25 mouse cellular contexts compared by ENCODE assay signal in the genomic region with DNA sequence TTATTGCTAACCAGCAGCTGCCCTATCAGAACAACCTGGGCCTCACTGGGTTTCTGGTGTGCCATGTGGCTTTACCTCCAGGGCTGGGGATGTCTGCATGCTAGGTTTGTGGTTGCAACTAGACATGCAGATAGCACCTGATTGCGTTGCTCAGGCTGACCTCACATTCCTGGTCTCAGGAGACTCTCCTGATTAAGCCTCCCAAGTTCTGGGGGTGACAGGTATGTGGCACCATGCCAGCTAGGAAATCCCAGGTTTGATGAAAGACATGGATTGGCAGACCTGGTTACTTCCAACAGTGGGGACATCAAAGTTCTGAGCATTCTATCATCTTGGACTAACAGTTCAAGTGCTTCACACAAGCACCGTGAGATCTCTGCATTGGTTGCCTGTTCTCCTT. TPM values are rescaled to one million over a fixed set of nuclear protein-coding genes. Genes with fewer than 3 reads are reported as not detected.
DNase-seq lines count a peak whose midpoint lies in the region; ATAC-seq lines count a peak whose summit lies in the region.
"Had no signal": no experiment of that assay in that cellular context is flagged by ENCODE, and none has a peak within 500 bp of the region (broad histone marks: within the 10 kb centered on the region; RNA-seq: fewer than 3 reads in every experiment).

No protein-coding gene starts in this region.

- peak overlapping the region; percentile 15; the same call in 1 of the 2 replicates for H3K4me2 ChIP-seq in liver, embryonic 13.5 days
- H3K4me2 ChIP-seq in liver, embryonic 11.5 days, result no peak overlapping the region
- H3K4me2 ChIP-seq: embryonic facial prominence, embryonic 12.5 days; forebrain, embryonic 13.5 days had no signal

- H3K9ac ChIP-seq in liver, embryonic 13.5 days, result no peak overlapping the region
- no peak overlapping the region for H3K9ac ChIP-seq in liver, embryonic 11.5 days (ENCODE audit: low read depth, low read length)
- H3K9ac ChIP-seq: embryonic facial prominence, embryonic 12.5 days; forebrain, embryonic 13.5 days had no signal

- no peak for ATAC-seq in liver, embryonic 13.5 days (ENCODE audit: low read depth)
- ATAC-seq in liver, embryonic 11.5 days (replicated peaks; ENCODE audit: low FRiP score), result no peak
- ATAC-seq: activated CD4-positive, CD25-positive, alpha-beta regulatory T cell, adult 4 months; CD4-positive, CD25-positive, alpha-beta regulatory T cell, adult 4 months; forebrain, embryonic 13.5 days; Patski had no signal

- peaks cover 48% of the 10 kb centered on the region for H3K4me1 ChIP-seq in liver, embryonic 13.5 days (replicated peaks)
- no peaks in the 10 kb centered on the region; the same call in 1 of the 2 replicates for H3K4me1 ChIP-seq in liver, embryonic 11.5 days (replicated peaks; ENCODE audit: control insufficient read depth, insufficient read depth, low read length)

- H3K4me3 ChIP-seq in liver, embryonic 13.5 days (replicated peaks), result no peak overlapping the region
- no peak overlapping the region for H3K4me3 ChIP-seq in liver, embryonic 11.5 days (ENCODE audit: low read depth, low read length)
- H3K4me3 ChIP-seq: embryonic facial prominence, embryonic 10.5 days; embryonic facial prominence, embryonic 12.5 days; forebrain, embryonic 13.5 days had no signal

- peaks cover 38% of the 10 kb centered on the region for H3K36me3 ChIP-seq in liver, embryonic 13.5 days
- peaks cover 5% of the 10 kb centered on the region; the same call in 1 of the 2 replicates for H3K36me3 ChIP-seq in liver, embryonic 11.5 days (ENCODE audit: control insufficient read depth, insufficient read depth, low read length)

- peak; percentile 75 for DNase-seq in heart, adult 11 months
- no peak for DNase-seq in heart, adult 9 months (ENCODE audit: low spot score in 2 of 2)
- DNase-seq in heart, postnatal 4 days, result peak; percentile 4
- no peak for DNase-seq in heart, postnatal 25 days (ENCODE audit: low spot score)
- DNase-seq in liver, embryonic 13.5 days, result no peak
- no peak for DNase-seq in liver, embryonic 11.5 days (ENCODE audit: low spot score)
- DNase-seq in urinary bladder, adult 2 months (ENCODE audit: low spot score), result peak; percentile 13
- no peak for DNase-seq in urinary bladder, postnatal 10 days (ENCODE audit: low spot score)
- DNase-seq: adrenal gland, adult 8-10 months; adrenal gland, postnatal 14 days; adrenal gland, postnatal 36 days; B cell, adult 2 months; cerebellum, adult 11-12 months; cerebellum, adult 2 months; cerebellum, adult 9-10 months; cerebellum, postnatal 10 days; cerebellum, postnatal 25 days had no signal

- WGBS in liver, embryonic 13.5 days (ENCODE audit: insufficient replicate concordance), result 79% methylated on average over 2 of the region's 2 CpGs
- 82% methylated on average over 2 of the region's 2 CpGs for WGBS in liver, embryonic 11.5 days

- no peaks in the 10 kb centered on the region for H3K27me3 ChIP-seq in liver, embryonic 13.5 days
- H3K27me3 ChIP-seq in liver, embryonic 11.5 days (replicated peaks; ENCODE audit: control insufficient read depth, insufficient read depth, low read length), result no peaks in the 10 kb centered on the region
- H3K27me3 ChIP-seq: CH12.LX; embryonic facial prominence, embryonic 12.5 days; forebrain, embryonic 13.5 days; Patski had no signal

- no peak overlapping the region for H3K27ac ChIP-seq in liver, embryonic 13.5 days
- H3K27ac ChIP-seq in liver, embryonic 11.5 days (ENCODE audit: low read depth, low read length), result no peak overlapping the region
- H3K27ac ChIP-seq: embryonic facial prominence, embryonic 10.5 days; embryonic facial prominence, embryonic 12.5 days; forebrain, embryonic 13.5 days had no signal

- intact Hi-C loops in heart, postnatal 25 days (cut with DNase I), result no loop called here

- H3K9me3 ChIP-seq in liver, embryonic 13.5 days (replicated peaks), result no peaks in the 10 kb centered on the region
- no peaks in the 10 kb centered on the region for H3K9me3 ChIP-seq in liver, embryonic 11.5 days (ENCODE audit: control insufficient read depth, low read length)
- H3K9me3 ChIP-seq: embryonic facial prominence, embryonic 10.5 days; embryonic facial prominence, embryonic 12.5 days; forebrain, embryonic 13.5 days; G1E had no signal

RNA-seq across cellular contexts. Expression of gene Myo9b, which starts 4.8 kb away (rescaled TPM):
- 10 to 100 TPM; 47.8 to 51.5 TPM for total RNA-seq in heart, postnatal 4 days (2021)
- 10 to 100 TPM; 26.2 to 28.6 TPM for total RNA-seq in heart, postnatal 25 days (2021)
- polyA plus RNA-seq in liver, embryonic 13.5 days (2015; fragmentation: Nextera tagmentation; extraction: Ambion mirVana), result 6.8 and 7.3 TPM in 2 replicates
- polyA plus RNA-seq in liver, embryonic 11.5 days (2014; fragmentation: Nextera tagmentation; extraction: Ambion mirVana), result 19.0 and 20.2 TPM in 2 replicates
- polyA plus RNA-seq in urinary bladder, adult 2 months (2012; rRNA removed), result 12.4 and 23.8 TPM in 2 replicates

RNA-seq across cellular contexts. Expression of gene Haus8, which starts 5.0 kb away (rescaled TPM):
- 10 to 100 TPM; 81.3 to 82.0 TPM for total RNA-seq in heart, postnatal 4 days (2021)
- total RNA-seq in heart, postnatal 25 days (2021), result 10 to 100 TPM; 31.6 to 36.1 TPM
- 57.4 and 61.4 TPM in 2 replicates for polyA plus RNA-seq in liver, embryonic 13.5 days (2015; fragmentation: Nextera tagmentation; extraction: Ambion mirVana)
- 73.3 and 77.0 TPM in 2 replicates for polyA plus RNA-seq in liver, embryonic 11.5 days (2014; fragmentation: Nextera tagmentation; extraction: Ambion mirVana)
- 7.6 and 8.4 TPM in 2 replicates for polyA plus RNA-seq in urinary bladder, adult 2 months (2012; rRNA removed)

Comparison
In these comparisons a context has a peak if more than half of its experiments do, and no peak if none do; other contexts are left out.
1. DNase-seq: peak in heart, adult 11 months (single experiment), heart, postnatal 4 days (single experiment) and urinary bladder, adult 2 months (single experiment); none in heart, adult 9 months (0 of 2), heart, postnatal 25 days (single experiment), liver, embryonic 13.5 days (single experiment), liver, embryonic 11.5 days (single experiment) and urinary bladder, postnatal 10 days (single experiment).